Mouse (Mus musculus) hindbrain, embryonic 11.5 days (tissue): ENCODE data around the gene Synj1. TPM values are rescaled to one million over a fixed set of nuclear protein-coding genes. Genes with fewer than 3 reads are reported as not detected.

Experiments used
- ATAC-seq: fragments of 200-750 bp; cut with Nextera tagmentation; 2 replicates; pipeline ENCODE4 v1.8.0; 2017; ENCODE audit warnings: mild to moderate bottlenecking, moderate TSS enrichment, moderate library complexity; ENCODE audit not compliant: low FRiP score
- DNase-seq: peaks from one replicate; pipeline ENCODE4 v3.0.0-alpha.2; 2015; ENCODE audit warnings: low spot score
- H3K27ac ChIP-seq: fragments of 300-500 bp; sonication (generic); 2 replicates; pipeline ENCODE4 v1.5.1; 2014; ENCODE audit warnings: mild to moderate bottlenecking, low read depth, low read length
- H3K27me3 ChIP-seq: fragments of 300-500 bp; sonication (generic); 2 replicates; pipeline ENCODE4 v1.6.1; 2014; ENCODE audit warnings: mild to moderate bottlenecking, low read length, moderate library complexity, mixed read lengths; ENCODE audit not compliant: control insufficient read depth, insufficient read depth
- H3K36me3 ChIP-seq: fragments of 300-500 bp; sonication (generic); 2 replicates; pipeline ENCODE4 v1.6.1; 2014; ENCODE audit warnings: mild to moderate bottlenecking, low read length, moderate library complexity, mixed read lengths; ENCODE audit not compliant: control insufficient read depth, insufficient read depth
- H3K4me1 ChIP-seq: fragments of 300-500 bp; sonication (generic); replicated peaks from 2 replicates; pipeline ENCODE4 v1.6.1; 2014; ENCODE audit warnings: low read length, mixed read lengths; ENCODE audit not compliant: control insufficient read depth, insufficient read depth
- H3K4me2 ChIP-seq: fragments of 300-500 bp; sonication (generic); replicated peaks from 2 replicates; pipeline ENCODE4 v1.6.1; 2014; ENCODE audit warnings: mild to moderate bottlenecking, low read depth, low read length
- H3K4me3 ChIP-seq: fragments of 300-500 bp; sonication (generic); 2 replicates; pipeline ENCODE4 v1.5.1; 2014; ENCODE audit warnings: low read depth, low read length
- H3K9ac ChIP-seq: fragments of 300-500 bp; sonication (generic); 2 replicates; pipeline ENCODE4 v1.6.1; 2014; ENCODE audit warnings: low read depth, low read length
- H3K9me3 ChIP-seq: fragments of 300-500 bp; sonication (generic); 2 replicates; pipeline ENCODE4 v1.6.1; 2016; ENCODE audit warnings: low read length; ENCODE audit not compliant: control insufficient read depth
- WGBS: fragments of 180-500 bp; shearing (Covaris S2); extraction: QIAGEN DNeasy Blood & Tissue Kit; methylation state at CpG from one replicate; pipeline ENCODE4 v1.1.7; 2014; 5-methylcytosine and 5-hydroxymethylcytosine counted together
- polyA plus RNA-seq: library from polyadenylated mRNA; unstranded; fragments of >200 nt; fragmentation: Nextera tagmentation; extraction: Ambion mirVana; gene quantifications from 2 replicates; pipeline ENCODE4 v1.2.1, GENCODE M21; 2014

The Synj1 gene
- polyA plus RNA-seq, 1 experiment from 2014 or later = 30.5 TPM

- H3K36me3 ChIP-seq = no peaks in the 10 kb centered on the region
- no peak overlapping the region for H3K4me2 ChIP-seq
- no peak for ATAC-seq
- WGBS = 76% methylated on average over 4 of the region's 4 CpGs
- DNase-seq = no peak
- H3K9ac ChIP-seq = no peak overlapping the region
- no peaks in the 10 kb centered on the region for H3K4me1 ChIP-seq
- no peaks in the 10 kb centered on the region for H3K27me3 ChIP-seq
- H3K9me3 ChIP-seq = no peaks in the 10 kb centered on the region
- no peak overlapping the region for H3K27ac ChIP-seq
- no peak overlapping the region for H3K4me3 ChIP-seq
These were observed 11.3 kb downstream of the Synj1 start for GRCm38 (mm10) chr16:90999827-91000226.

- DNase-seq = no peak
- no peaks in the 10 kb centered on the region for H3K4me1 ChIP-seq
- no peak for ATAC-seq
These were observed 13.3 kb downstream of the Synj1 start for GRCm38 (mm10) chr16:90997822-90998221.

DNA sequence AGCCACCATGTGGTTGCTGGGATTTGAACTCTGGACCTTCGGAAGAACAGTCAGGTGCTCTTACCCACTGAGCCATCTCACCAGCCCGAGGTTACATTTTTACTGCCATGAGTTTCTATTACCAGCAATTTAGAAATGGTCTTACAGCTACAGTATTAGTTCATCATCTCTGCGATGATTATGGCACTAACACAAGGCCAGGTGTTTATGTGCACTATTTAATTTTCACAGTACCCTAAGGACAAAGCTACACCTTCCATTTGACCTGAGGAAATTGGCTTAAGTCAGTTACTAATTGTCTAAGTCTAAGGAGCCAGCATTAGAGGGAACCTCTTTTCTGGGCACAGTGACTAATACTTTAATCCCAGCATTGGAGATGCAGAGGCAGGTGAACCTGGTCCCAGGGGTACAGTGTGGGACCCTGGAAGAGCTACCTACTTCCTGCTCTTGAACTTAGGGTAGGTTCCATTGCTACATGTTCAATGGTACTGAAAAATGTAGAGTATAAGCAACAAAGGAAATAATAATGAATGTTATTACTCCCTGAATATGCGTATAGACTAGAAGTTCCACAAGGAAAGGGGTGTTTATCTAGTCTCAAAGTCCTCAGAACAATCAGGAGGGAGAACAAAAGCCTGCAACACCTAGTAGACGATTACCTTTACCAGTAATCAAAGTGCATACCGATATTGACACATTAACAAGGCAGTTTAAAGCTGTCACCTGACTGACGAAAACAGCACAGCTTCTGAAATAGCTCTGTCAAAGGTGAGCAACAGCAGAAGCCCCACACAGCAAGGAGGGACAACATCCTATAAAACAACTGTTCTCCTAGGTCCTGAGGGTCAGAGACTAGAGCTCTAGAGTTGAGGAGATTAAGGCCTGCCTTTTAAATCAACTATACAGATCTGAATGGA lies 14.5 kb downstream of the Synj1 start:
- no peaks in the 10 kb centered on the region for H3K4me1 ChIP-seq
- ATAC-seq (no peak), DNase-seq (no peak)

More at GRCm38 (mm10) chr16:90997822-90998221, 13.3 kb downstream of the Synj1 start:
- no peak overlapping the region for H3K4me3 ChIP-seq
- H3K4me2 ChIP-seq = no peak overlapping the region
- H3K9ac ChIP-seq = no peak overlapping the region
- no peaks in the 10 kb centered on the region for H3K36me3 ChIP-seq
- H3K27me3 ChIP-seq = no peaks in the 10 kb centered on the region
- H3K9me3 ChIP-seq = no peaks in the 10 kb centered on the region
- 91% methylated on average over 3 of the region's 3 CpGs for WGBS
- no peak overlapping the region for H3K27ac ChIP-seq

GRCm38 (mm10) chr16:90995498-90995897 lies 15.6 kb downstream of the Synj1 start:
- Histone ChIP-seq H3K4me2 (no peak overlapping the region), H3K4me3 (no peak overlapping the region), H3K27ac (no peak overlapping the region), H3K9me3 (no peaks in the 10 kb centered on the region), H3K36me3 (no peaks in the 10 kb centered on the region), H3K4me1 (no peaks in the 10 kb centered on the region), H3K27me3 (no peaks in the 10 kb centered on the region), H3K9ac (no peak overlapping the region)
- no peak for DNase-seq
- 83% methylated on average over 5 of the region's 5 CpGs for WGBS
- ATAC-seq = no peak

More for the DNA sequence above, 14.5 kb downstream of the Synj1 start:
- 84% methylated on average over 7 of the region's 7 CpGs for WGBS
- Histone ChIP-seq H3K36me3 (no peaks in the 10 kb centered on the region), H3K9me3 (no peaks in the 10 kb centered on the region), H3K27me3 (no peaks in the 10 kb centered on the region), H3K9ac (no peak overlapping the region), H3K27ac (no peak overlapping the region), H3K4me3 (no peak overlapping the region), H3K4me2 (no peak overlapping the region)

DNA sequence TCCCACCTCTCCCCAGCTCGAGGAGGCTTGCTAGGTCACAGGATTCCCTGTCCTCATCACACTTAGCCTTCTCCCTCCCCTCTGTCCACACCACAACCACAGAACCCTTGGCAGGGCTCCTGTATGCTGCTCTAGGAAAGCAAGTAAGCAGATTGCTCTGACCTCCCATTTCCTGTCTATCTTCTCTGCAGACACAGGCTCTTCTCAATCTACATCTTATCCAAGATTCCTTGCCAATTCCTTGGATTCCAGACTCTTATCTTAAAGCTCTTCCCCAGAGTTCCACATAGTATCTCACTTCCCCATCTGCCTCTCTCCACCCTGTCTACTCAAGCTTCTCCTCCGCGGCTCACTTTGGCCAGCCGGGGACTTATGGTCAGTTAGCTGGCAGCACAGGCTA lies 16.1 kb downstream of the Synj1 start:
- whole genome bisulfite sequencing = 78% methylated on average over 4 of the region's 4 CpGs
- H3K9me3 ChIP-seq = no peaks in the 10 kb centered on the region
- H3K4me3 ChIP-seq = no peak overlapping the region
- H3K36me3 ChIP-seq = no peaks in the 10 kb centered on the region
- no peak overlapping the region for H3K27ac ChIP-seq
- no peaks in the 10 kb centered on the region for H3K4me1 ChIP-seq
- H3K27me3 ChIP-seq = no peaks in the 10 kb centered on the region
- DNase-seq = no peak
- no peak for ATAC-seq
- no peak overlapping the region for H3K9ac ChIP-seq
- H3K4me2 ChIP-seq = no peak overlapping the region

GRCm38 (mm10) chr16:90989162-90989561 lies 21.9 kb downstream of the Synj1 start:
- Histone ChIP-seq H3K27me3 (no peaks in the 10 kb centered on the region), H3K9ac (no peak overlapping the region), H3K36me3 (no peaks in the 10 kb centered on the region), H3K27ac (no peak overlapping the region), H3K4me2 (no peak overlapping the region), H3K4me1 (no peaks in the 10 kb centered on the region), H3K9me3 (no peaks in the 10 kb centered on the region), H3K4me3 (no peak overlapping the region)
- ATAC-seq (no peak), DNase-seq (no peak)
- WGBS = 95% methylated on average over 8 of the region's 8 CpGs

GRCm38 (mm10) chr16:90988665-90989064 lies 22.4 kb downstream of the Synj1 start:
- 94% methylated on average over 3 of the region's 3 CpGs for WGBS

GRCm38 (mm10) chr16:90988039-90988438 lies 23.1 kb downstream of the Synj1 start:
- Histone ChIP-seq H3K4me2 (no peak overlapping the region), H3K9ac (no peak overlapping the region), H3K4me3 (no peak overlapping the region), H3K4me1 (no peaks in the 10 kb centered on the region), H3K36me3 (no peaks in the 10 kb centered on the region), H3K9me3 (no peaks in the 10 kb centered on the region), H3K27ac (no peak overlapping the region), H3K27me3 (no peaks in the 10 kb centered on the region)
- ATAC-seq = no peak
- no peak for DNase-seq
- WGBS = 92% methylated on average over 8 of the region's 8 CpGs

More at GRCm38 (mm10) chr16:90988665-90989064, 22.4 kb downstream of the Synj1 start:
- DNase-seq (no peak), ATAC-seq (no peak)
- Histone ChIP-seq H3K4me1 (no peaks in the 10 kb centered on the region), H3K9ac (no peak overlapping the region), H3K36me3 (no peaks in the 10 kb centered on the region), H3K9me3 (no peaks in the 10 kb centered on the region), H3K4me2 (no peak overlapping the region), H3K27ac (no peak overlapping the region), H3K4me3 (no peak overlapping the region), H3K27me3 (no peaks in the 10 kb centered on the region)

GRCm38 (mm10) chr16:90971004-90971403 lies 40.1 kb downstream of the Synj1 start:
- no peaks in the 10 kb centered on the region for H3K9me3 ChIP-seq
- ATAC-seq (no peak), DNase-seq (no peak)
- no peaks in the 10 kb centered on the region for H3K27me3 ChIP-seq
- H3K4me3 ChIP-seq = no peak overlapping the region
- no peak overlapping the region for H3K9ac ChIP-seq
- WGBS = 90% methylated on average over 6 of the region's 6 CpGs
- no peaks in the 10 kb centered on the region for H3K36me3 ChIP-seq
- no peaks in the 10 kb centered on the region for H3K4me1 ChIP-seq
- no peak overlapping the region for H3K4me2 ChIP-seq
- H3K27ac ChIP-seq = no peak overlapping the region
